Mouse (Mus musculus) kidney, postnatal 25 days (tissue): Measurements from ENCODE around the gene Vwa7.
A peak's percentile ranks its signal among the peaks of the same experiment; 100 is the strongest.

Experiments used
- DNase-seq, 2 experiments: peaks; one replicate each; pipeline ENCODE4 v3.0.0; 2021; ENCODE audit warnings: mixed read lengths in 2 of 2

Gene Vwa7

GRCm38 (mm10) chr17:35064951-35065947 is 48.9 kb downstream of the Vwa7 start, which contains the start of gene Ly6g6c:
Gene Ly6g6c (plus strand): TSS chr17:35065388.
- peak; percentile 77 to 88 for DNase-seq

GRCm38 (mm10) chr17:35066084-35066483 is 49.7 kb downstream of the Vwa7 start, which contains the start of gene Mpig6b:
Gene Mpig6b (minus strand): TSS chr17:35066184.
- DNase-seq, result no peak

GRCm38 (mm10) chr17:35068213-35068914 is 52.0 kb downstream of the Vwa7 start:
- DNase-seq, result no peak

GRCm38 (mm10) chr17:35070556-35071229 is 54.3 kb downstream of the Vwa7 start:
- no peak for DNase-seq

- DNase-seq, result peak in 1 of 2 experiments; percentile 59
These were observed 55.1 kb downstream of the Vwa7 start for GRCm38 (mm10) chr17:35071454-35071853.

GRCm38 (mm10) chr17:35074097-35074496 is 57.7 kb downstream of the Vwa7 start:
- DNase-seq, result no peak
